Mouse (Mus musculus) limb, embryonic 15.5 days (tissue): ENCODE data around the gene Chd2. TPM values are rescaled to one million over a fixed set of nuclear protein-coding genes. Genes with fewer than 3 reads are reported as not detected.
A peak's percentile ranks its signal among the peaks of the same experiment; 100 is the strongest.

Source experiments
- ATAC-seq: fragments of 200-750 bp; cut with Nextera tagmentation; 2 replicates; pipeline ENCODE4 v1.8.0; 2017; ENCODE audit warnings: low read depth, moderate TSS enrichment; ENCODE audit not compliant: insufficient number of reproducible peaks, low FRiP score, low TSS enrichment
- H3K27ac ChIP-seq: fragments of 300-500 bp; sonication (generic); 2 replicates; pipeline ENCODE4 v1.5.1; 2015; ENCODE audit warnings: moderate library complexity, mild to moderate bottlenecking, inconsistent platforms
- H3K27me3 ChIP-seq: fragments of 300-500 bp; sonication (generic); 2 replicates; pipeline ENCODE4 v1.6.1; 2015; ENCODE audit warnings: inconsistent platforms
- H3K36me3 ChIP-seq: fragments of 300-500 bp; sonication (generic); 2 replicates; pipeline ENCODE4 v1.6.1; 2015; ENCODE audit warnings: inconsistent platforms
- H3K4me1 ChIP-seq: fragments of 300-500 bp; sonication (generic); 2 replicates; pipeline ENCODE4 v1.6.1; 2015; ENCODE audit warnings: inconsistent platforms
- H3K4me2 ChIP-seq: fragments of 300-500 bp; sonication (generic); 2 replicates; pipeline ENCODE4 v1.6.1; 2015; ENCODE audit warnings: mild to moderate bottlenecking, inconsistent platforms
- H3K4me3 ChIP-seq: fragments of 300-500 bp; sonication (generic); 2 replicates; pipeline ENCODE4 v1.5.1; 2015; ENCODE audit warnings: mild to moderate bottlenecking, inconsistent platforms
- H3K9ac ChIP-seq: fragments of 300-500 bp; sonication (generic); 2 replicates; pipeline ENCODE4 v1.6.1; 2015; ENCODE audit warnings: inconsistent platforms
- H3K9me3 ChIP-seq: fragments of 300-500 bp; sonication (generic); 2 replicates; pipeline ENCODE4 v1.6.1; 2016; ENCODE audit warnings: inconsistent platforms
- WGBS: fragments of 180-500 bp; shearing (Covaris S2); methylation state at CpG from one replicate; pipeline ENCODE4 v1.1.7; 2015; 5-methylcytosine and 5-hydroxymethylcytosine counted together
- polyA plus RNA-seq: library from polyadenylated mRNA; unstranded; fragments of >200 nt; fragmentation: Nextera tagmentation; extraction: Ambion mirVana; gene quantifications from 2 replicates; pipeline ENCODE4 v1.2.1, GENCODE M21; 2015

Gene Chd2
- polyA plus RNA-seq, 1 experiment from 2014 or later, result 51.7 TPM

- 15% methylated on average over 8 of the region's 8 CpGs for WGBS
- ATAC-seq, result no peak
- H3K4me2 ChIP-seq, result peak overlapping the region; percentile 49
- peak overlapping the region; percentile 67 for H3K9ac ChIP-seq
- H3K27me3 ChIP-seq, result no peaks in the 10 kb centered on the region
- no peaks in the 10 kb centered on the region for H3K36me3 ChIP-seq
- peak overlapping the region; percentile 92 for H3K4me3 ChIP-seq
- H3K27ac ChIP-seq, result peak overlapping the region; percentile 100
- H3K9me3 ChIP-seq, result no peaks in the 10 kb centered on the region
- H3K4me1 ChIP-seq, result peaks cover 7% of the 10 kb centered on the region
Observed at GRCm38 (mm10) chr7:73559170-73559852, 17.7 kb upstream of the Chd2 start.

- Histone ChIP-seq H3K4me3 (peak overlapping the region; percentile 92), H3K27ac (peak overlapping the region; percentile 100), H3K9ac (peak overlapping the region; percentile 100), H3K4me2 (peak overlapping the region; percentile 49), H3K36me3 (no peaks in the 10 kb centered on the region), H3K9me3 (no peaks in the 10 kb centered on the region), H3K27me3 (no peaks in the 10 kb centered on the region), H3K4me1 (peaks cover 7% of the 10 kb centered on the region)
- peak; percentile 100 for ATAC-seq
- WGBS, result 3% methylated on average over 57 of the region's 60 CpGs
Observed at GRCm38 (mm10) chr7:73558293-73559169, 16.9 kb upstream of the Chd2 start.

- 1% methylated on average over 72 of the region's 80 CpGs for WGBS
- H3K9me3 ChIP-seq, result no peaks in the 10 kb centered on the region
- H3K4me3 ChIP-seq, result peak overlapping the region; percentile 92
- H3K4me1 ChIP-seq, result peaks cover 9% of the 10 kb centered on the region
- no peaks in the 10 kb centered on the region for H3K27me3 ChIP-seq
- peak overlapping the region; percentile 100 for H3K27ac ChIP-seq
- H3K36me3 ChIP-seq, result no peaks in the 10 kb centered on the region
- H3K4me2 ChIP-seq, result peak overlapping the region; percentile 49; the same call in 1 of the 2 replicates
- H3K9ac ChIP-seq, result peak overlapping the region; percentile 100
- no peak for ATAC-seq
Observed at GRCm38 (mm10) chr7:73557671-73558265, 16.1 kb upstream of the Chd2 start.

GRCm38 (mm10) chr7:73556688-73557667 lies 15.3 kb upstream of the Chd2 start:
- peak overlapping the region; percentile 92 for H3K4me3 ChIP-seq
- WGBS, result under 1% methylated on average over 25 of the region's 25 CpGs
- H3K36me3 ChIP-seq, result no peaks in the 10 kb centered on the region
- peak overlapping the region; percentile 100 for H3K27ac ChIP-seq
- H3K4me2 ChIP-seq, result 0 out of 2 replicates have a peak overlapping the region, but pooled peaks have one; percentile 21
- peaks cover 11% of the 10 kb centered on the region for H3K4me1 ChIP-seq
- no peak for ATAC-seq
- no peaks in the 10 kb centered on the region for H3K27me3 ChIP-seq
- no peaks in the 10 kb centered on the region for H3K9me3 ChIP-seq
- H3K9ac ChIP-seq, result peak overlapping the region; percentile 100

GRCm38 (mm10) chr7:73555918-73556580 lies 14.4 kb upstream of the Chd2 start:
- H3K4me2 ChIP-seq, result peak overlapping the region; percentile 34; the same call in 1 of the 2 replicates
- ATAC-seq, result no peak
- no peaks in the 10 kb centered on the region for H3K27me3 ChIP-seq
- H3K4me3 ChIP-seq, result peak overlapping the region; percentile 92
- H3K36me3 ChIP-seq, result no peaks in the 10 kb centered on the region
- H3K27ac ChIP-seq, result no peak overlapping the region
- H3K4me1 ChIP-seq, result peaks cover 11% of the 10 kb centered on the region
- WGBS, result 5% methylated on average over 4 of the region's 4 CpGs
- no peaks in the 10 kb centered on the region for H3K9me3 ChIP-seq
- peak overlapping the region; percentile 100; the same call in 1 of the 2 replicates for H3K9ac ChIP-seq

GRCm38 (mm10) chr7:73554849-73555248 lies 13.2 kb upstream of the Chd2 start:
- H3K27me3 ChIP-seq, result no peaks in the 10 kb centered on the region
- H3K4me1 ChIP-seq, result peaks cover 8% of the 10 kb centered on the region
- WGBS, result 11% methylated on average over 2 of the region's 2 CpGs
- H3K27ac ChIP-seq, result no peak overlapping the region
- no peak overlapping the region for H3K4me2 ChIP-seq
- peaks cover 3% of the 10 kb centered on the region; the same call in 1 of the 2 replicates for H3K36me3 ChIP-seq
- ATAC-seq, result no peak
- H3K4me3 ChIP-seq, result no peak overlapping the region
- no peak overlapping the region for H3K9ac ChIP-seq
- no peaks in the 10 kb centered on the region for H3K9me3 ChIP-seq

- Histone ChIP-seq H3K36me3 (peaks cover 9% of the 10 kb centered on the region), H3K4me2 (no peak overlapping the region), H3K9me3 (no peaks in the 10 kb centered on the region), H3K27ac (no peak overlapping the region), H3K9ac (no peak overlapping the region), H3K4me3 (no peak overlapping the region), H3K27me3 (no peaks in the 10 kb centered on the region), H3K4me1 (peaks cover 8% of the 10 kb centered on the region)
- no peak for ATAC-seq
- WGBS, result 39% methylated on average over 2 of the region's 2 CpGs
Observed at GRCm38 (mm10) chr7:73553160-73553559, 11.5 kb upstream of the Chd2 start.

GRCm38 (mm10) chr7:73552054-73552750 lies 10.6 kb upstream of the Chd2 start:
- no peaks in the 10 kb centered on the region for H3K27me3 ChIP-seq
- peaks cover 12% of the 10 kb centered on the region for H3K36me3 ChIP-seq
- no peak overlapping the region for H3K9ac ChIP-seq

GRCm38 (mm10) chr7:73551370-73551769 lies 9.7 kb upstream of the Chd2 start:
- Histone ChIP-seq H3K9ac (no peak overlapping the region), H3K4me2 (no peak overlapping the region), H3K9me3 (no peaks in the 10 kb centered on the region), H3K4me1 (peaks cover 15% of the 10 kb centered on the region), H3K27ac (no peak overlapping the region), H3K36me3 (peaks cover 12% of the 10 kb centered on the region), H3K27me3 (no peaks in the 10 kb centered on the region), H3K4me3 (no peak overlapping the region)
- no peak for ATAC-seq

More at GRCm38 (mm10) chr7:73552054-73552750, 10.6 kb upstream of the Chd2 start:
- no peak for ATAC-seq
- H3K4me3 ChIP-seq, result peak overlapping the region; percentile 15; the same call in 1 of the 2 replicates
- peak overlapping the region; percentile 26 for H3K4me2 ChIP-seq
- peaks cover 11% of the 10 kb centered on the region for H3K4me1 ChIP-seq
- no peaks in the 10 kb centered on the region for H3K9me3 ChIP-seq
- WGBS, result 57% methylated on average over 7 of the region's 7 CpGs
- H3K27ac ChIP-seq, result peak overlapping the region; percentile 30; the same call in 1 of the 2 replicates

GRCm38 (mm10) chr7:73548051-73548450 lies 6.4 kb upstream of the Chd2 start:
- Histone ChIP-seq H3K27me3 (no peaks in the 10 kb centered on the region), H3K27ac (no peak overlapping the region), H3K36me3 (peaks cover 15% of the 10 kb centered on the region), H3K4me2 (no peak overlapping the region), H3K4me3 (no peak overlapping the region), H3K9ac (no peak overlapping the region), H3K9me3 (no peaks in the 10 kb centered on the region), H3K4me1 (peaks cover 22% of the 10 kb centered on the region)
- no peak for ATAC-seq
- WGBS, result 72% methylated on average over 2 of the region's 2 CpGs
